Mouse (Mus musculus): ENCODE data around the gene Cpne1.

DNA sequence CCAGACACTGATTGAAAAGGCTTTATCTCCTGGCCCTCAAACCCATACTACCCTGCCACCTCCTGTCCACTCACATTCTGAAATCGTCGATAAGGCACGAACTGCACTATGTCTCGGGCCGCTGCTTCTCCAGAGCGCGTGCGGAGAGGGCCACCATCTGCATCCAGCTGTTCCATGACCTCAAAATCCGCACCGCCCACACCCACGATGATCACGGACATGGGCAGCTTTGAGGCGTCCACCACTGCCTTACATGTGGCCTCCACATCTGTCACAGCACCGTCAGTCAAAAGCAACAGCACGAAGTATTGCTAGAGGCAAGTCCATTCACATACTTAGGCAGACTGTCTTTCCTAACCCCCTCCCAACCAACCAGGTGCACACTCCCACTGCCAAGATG is 38.0 kb downstream of the Cpne1 start:
- TF ChIP-seq POLR2A (IDR thresholded peaks at IDR 0.05; ENCODE audit: borderline replicate concordance, extremely low read depth, insufficient read depth, insufficient read length, poor library complexity, severe bottlenecking) (no peak), CTCF (IDR thresholded peaks at IDR 0.05; ENCODE audit: borderline replicate concordance, extremely low read depth, insufficient read depth, insufficient read length) (no peak)

All from brain, embryonic 14.5 days (tissue).